Mouse (Mus musculus): Measurements from ENCODE around the gene Ankmy1.
A peak's percentile ranks its signal among the peaks of the same experiment; 100 is the strongest.

Gene Ankmy1

GRCm38 (mm10) chr1:92875360-92876111, 27.2 kb downstream of the Ankmy1 start:
- no peak for DNase-seq (ENCODE audit: extremely low spot score, low spot score)

- DNase-seq (ENCODE audit: extremely low spot score, low spot score), result no peak
These were observed 28.7 kb downstream of the Ankmy1 start for GRCm38 (mm10) chr1:92874011-92874410.

GRCm38 (mm10) chr1:92872666-92873065, 30.0 kb downstream of the Ankmy1 start:
- no peak for DNase-seq (ENCODE audit: extremely low spot score, low spot score)

- DNase-seq (ENCODE audit: extremely low spot score, low spot score), result no peak
These were observed 32.7 kb downstream of the Ankmy1 start for GRCm38 (mm10) chr1:92869985-92870384.

GRCm38 (mm10) chr1:92866170-92866569, 36.5 kb downstream of the Ankmy1 start:
- no peak for DNase-seq (ENCODE audit: extremely low spot score, low spot score)

- no peak for DNase-seq (ENCODE audit: extremely low spot score, low spot score)
These were observed 39.4 kb downstream of the Ankmy1 start for GRCm38 (mm10) chr1:92863268-92863667.

GRCm38 (mm10) chr1:92861503-92861902, 41.2 kb downstream of the Ankmy1 start:
- no peak for DNase-seq (ENCODE audit: extremely low spot score, low spot score)

GRCm38 (mm10) chr1:92852450-92852849, 50.3 kb downstream of the Ankmy1 start:
- DNase-seq (ENCODE audit: extremely low spot score, low spot score), result no peak

GRCm38 (mm10) chr1:92849938-92850574, 52.6 kb downstream of the Ankmy1 start:
- no peak for DNase-seq (ENCODE audit: extremely low spot score, low spot score)

GRCm38 (mm10) chr1:92849491-92849890, 53.2 kb downstream of the Ankmy1 start:
- DNase-seq (ENCODE audit: extremely low spot score, low spot score), result no peak

GRCm38 (mm10) chr1:92847873-92848839, 54.5 kb downstream of the Ankmy1 start:
- peak; percentile 37 for DNase-seq (ENCODE audit: extremely low spot score, low spot score)

- no peak for DNase-seq (ENCODE audit: extremely low spot score, low spot score)
These were observed 56.8 kb downstream of the Ankmy1 start for GRCm38 (mm10) chr1:92845889-92846288.

- DNase-seq (ENCODE audit: extremely low spot score, low spot score), result no peak
These were observed 61.3 kb downstream of the Ankmy1 start for GRCm38 (mm10) chr1:92841427-92841826.

- no peak for DNase-seq (ENCODE audit: extremely low spot score, low spot score)
These were observed 62.3 kb downstream of the Ankmy1 start for GRCm38 (mm10) chr1:92840231-92840890.

- no peak for DNase-seq (ENCODE audit: extremely low spot score, low spot score)
These were observed 63.5 kb downstream of the Ankmy1 start for GRCm38 (mm10) chr1:92839211-92839610.

- no peak for DNase-seq (ENCODE audit: extremely low spot score, low spot score)
These were observed 64.5 kb downstream of the Ankmy1 start for GRCm38 (mm10) chr1:92837931-92838833.

GRCm38 (mm10) chr1:92833987-92834706, 68.6 kb downstream of the Ankmy1 start:
- peak; percentile 84 for DNase-seq (ENCODE audit: extremely low spot score, low spot score)

- peak; percentile 83 for DNase-seq (ENCODE audit: extremely low spot score, low spot score)
These were observed 70.4 kb downstream of the Ankmy1 start for GRCm38 (mm10) chr1:92832011-92833010.

Measured in neural tube, embryonic 10.5 days (tissue).